Mouse (Mus musculus) erythroblast, embryonic 14.5 days (primary cell): ENCODE data around the gene Zdhhc7. TPM values are rescaled to one million over a fixed set of nuclear protein-coding genes. Genes with fewer than 3 reads are reported as not detected.

Experiments
- H3K27me3 ChIP-seq: 2 replicates; pipeline ENCODE4 v1.6.1; 2012; ENCODE audit warnings: inconsistent platforms; ENCODE audit not compliant: control insufficient read depth
- H3K36me3 ChIP-seq: 2 replicates; pipeline ENCODE4 v1.6.1; 2012; ENCODE audit warnings: mild to moderate bottlenecking, inconsistent platforms; ENCODE audit not compliant: control insufficient read depth
- H3K4me1 ChIP-seq: 2 replicates; pipeline ENCODE4 v1.6.1; 2012; ENCODE audit warnings: inconsistent platforms; ENCODE audit not compliant: control insufficient read depth
- H3K4me3 ChIP-seq: replicated peaks from 2 replicates; pipeline ENCODE3; 2012; ENCODE audit warnings: moderate library complexity, mild to moderate bottlenecking, inconsistent platforms
- H3K9me3 ChIP-seq: 2 replicates; pipeline ENCODE4 v1.6.1; 2012; ENCODE audit warnings: low read length, inconsistent platforms, mixed read lengths; ENCODE audit not compliant: control insufficient read depth
- GATA1 ChIP-seq: IDR thresholded peaks from 2 replicates; pipeline ENCODE4 v1.6.1; 2012; ENCODE audit warnings: low read length, inconsistent platforms, mixed read lengths
- TAL1 ChIP-seq: IDR thresholded peaks from 3 replicates; pipeline ENCODE4 v1.6.1; 2012; ENCODE audit warnings: low read length, inconsistent platforms, mixed read lengths
- polyA plus RNA-seq: library from polyadenylated mRNA; stranded (reverse); fragments of >175 nt; gene quantifications from 2 replicates; pipeline ENCODE4 v1.2.3, GENCODE M21; 2012

Zdhhc7 gene
- polyA plus RNA-seq, 1 experiment = 1.8 TPM

DNA sequence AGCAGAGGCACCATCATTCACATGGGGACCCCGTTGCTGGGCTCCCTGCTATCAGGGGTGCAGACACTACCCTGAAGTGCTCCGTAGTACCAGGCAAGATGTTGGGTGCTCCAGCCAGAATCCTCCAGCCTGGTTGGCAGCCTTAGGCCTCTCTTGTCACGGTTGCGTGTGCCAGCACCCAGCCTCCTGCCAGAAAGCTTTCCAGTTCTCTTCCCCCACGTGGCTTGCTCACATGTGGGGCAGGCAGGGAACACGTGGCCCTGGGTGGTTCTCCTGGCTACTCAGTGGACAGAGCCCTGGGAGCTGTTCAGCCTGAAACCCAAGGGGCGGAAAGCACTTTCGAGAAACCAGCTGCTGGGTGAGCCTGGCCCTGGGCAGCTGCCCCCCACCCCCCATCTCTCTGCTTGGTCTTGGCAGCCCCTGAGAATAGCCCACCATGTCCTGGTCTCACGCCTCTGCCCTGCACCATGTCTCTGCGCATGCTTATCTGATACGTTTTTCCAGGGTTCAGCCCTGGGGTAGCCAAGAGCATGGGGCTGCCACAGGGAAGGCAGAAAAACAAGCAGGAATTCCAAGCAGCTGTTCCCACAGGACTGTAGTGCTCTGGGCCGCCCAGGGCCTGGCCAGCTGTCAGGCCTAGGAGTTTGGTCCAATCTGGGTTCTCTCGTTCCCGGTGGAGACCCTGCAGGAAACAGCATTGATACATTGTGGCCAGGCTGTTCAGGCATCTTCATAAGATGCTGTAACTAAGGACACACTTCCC is 54.8 kb downstream of the Zdhhc7 start:
- H3K9me3 ChIP-seq = no peaks in the 10 kb centered on the region
- peaks cover 20% of the 10 kb centered on the region for H3K27me3 ChIP-seq
- H3K36me3 ChIP-seq = no peaks in the 10 kb centered on the region
- no peak overlapping the region for H3K4me3 ChIP-seq
- H3K4me1 ChIP-seq = peaks cover 3% of the 10 kb centered on the region; the same call in 1 of the 2 replicates
- no peak for TF ChIP-seq GATA1
- no peak for TF ChIP-seq TAL1

DNA sequence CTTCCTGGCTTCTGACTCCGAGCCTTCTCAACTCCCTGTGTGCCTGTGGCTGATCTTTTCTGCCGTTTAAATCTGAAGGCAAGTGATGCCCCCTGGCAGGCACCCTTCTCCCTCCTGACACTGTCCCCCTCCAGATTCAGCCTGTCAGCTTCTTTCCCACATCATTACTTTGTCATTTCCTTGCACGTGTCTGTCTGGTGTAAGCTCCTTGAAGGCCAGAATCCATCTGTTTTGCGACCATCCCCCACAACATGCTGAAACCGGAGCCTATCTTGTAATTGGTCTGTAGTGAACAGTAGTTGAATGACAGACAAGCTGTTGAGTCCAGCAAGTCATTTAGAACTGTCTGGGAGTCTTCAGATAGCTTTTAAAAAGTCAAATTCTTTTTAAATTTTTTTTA is 55.8 kb downstream of the Zdhhc7 start:
- H3K36me3 ChIP-seq = no peaks in the 10 kb centered on the region
- no peaks in the 10 kb centered on the region for H3K9me3 ChIP-seq
- TF ChIP-seq GATA1 (no peak), TAL1 (no peak)
- H3K4me3 ChIP-seq = no peak overlapping the region
- H3K27me3 ChIP-seq = peaks cover 16% of the 10 kb centered on the region
- H3K4me1 ChIP-seq = peaks cover 3% of the 10 kb centered on the region; the same call in 1 of the 2 replicates

DNA sequence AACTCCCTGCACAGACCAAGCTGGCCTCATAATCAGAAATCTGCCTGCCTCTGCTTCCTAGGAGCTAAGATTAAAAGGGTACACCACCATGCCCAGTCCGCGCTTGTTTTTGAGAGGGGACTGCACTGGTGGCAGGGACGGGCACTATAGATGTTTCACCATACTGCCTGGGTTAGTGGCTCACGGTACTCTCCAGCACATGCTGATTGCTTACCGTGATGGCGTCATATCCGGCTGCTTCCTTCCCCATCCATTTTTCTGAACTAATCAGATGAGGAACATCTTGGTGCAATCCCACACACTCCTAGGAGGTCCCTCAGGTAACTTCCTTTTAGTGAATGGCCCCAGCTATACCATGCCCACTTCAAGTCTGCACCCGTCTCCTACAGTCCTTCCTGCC is 56.4 kb downstream of the Zdhhc7 start:
- Histone ChIP-seq H3K4me1 (peaks cover 3% of the 10 kb centered on the region; the same call in 1 of the 2 replicates), H3K4me3 (no peak overlapping the region), H3K27me3 (peaks cover 10% of the 10 kb centered on the region), H3K36me3 (no peaks in the 10 kb centered on the region), H3K9me3 (no peaks in the 10 kb centered on the region)
- TF ChIP-seq TAL1 (no peak), GATA1 (no peak)

DNA sequence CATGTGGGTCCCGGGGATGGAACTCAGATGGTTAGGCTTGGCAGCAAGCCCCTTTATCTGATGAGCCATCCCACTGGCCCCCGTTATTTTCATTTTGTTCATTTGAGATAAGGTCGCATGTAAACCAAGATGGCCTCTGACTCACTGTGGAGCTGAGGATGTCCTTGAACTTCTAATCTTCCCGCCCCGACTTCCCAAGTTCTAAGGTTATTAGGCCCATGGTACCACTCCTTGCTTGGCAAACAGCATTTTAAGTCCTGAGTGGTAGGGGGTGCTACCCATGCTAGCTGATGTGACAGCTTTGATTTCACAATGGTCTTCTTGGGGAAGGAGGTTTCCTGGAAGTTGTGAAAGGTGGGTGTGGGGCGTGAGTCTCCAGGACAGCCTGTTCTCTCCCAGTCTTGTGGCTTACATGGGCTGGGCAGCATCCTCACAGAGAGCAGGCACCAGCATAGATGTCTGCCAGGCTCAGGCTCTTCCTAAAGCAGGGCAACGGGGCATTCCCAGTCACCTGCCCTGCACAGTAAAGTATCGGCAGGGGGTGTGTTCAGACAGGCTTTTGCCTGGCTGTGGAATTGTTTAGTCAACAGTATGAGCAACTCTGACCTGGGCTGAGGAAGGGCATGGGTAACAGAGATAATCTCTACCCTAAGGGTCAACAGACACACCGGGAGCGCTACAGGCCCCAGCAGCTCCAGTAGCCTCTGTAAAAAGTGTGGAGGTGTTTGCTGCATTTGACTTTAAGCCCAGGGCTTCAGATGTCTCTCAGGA is 58.6 kb downstream of the Zdhhc7 start:
- peaks cover 3% of the 10 kb centered on the region; the same call in 1 of the 2 replicates for H3K4me1 ChIP-seq
- H3K4me3 ChIP-seq = no peak overlapping the region
- no peaks in the 10 kb centered on the region for H3K36me3 ChIP-seq
- TF ChIP-seq TAL1 (no peak), GATA1 (no peak)
- no peaks in the 10 kb centered on the region for H3K9me3 ChIP-seq
- H3K27me3 ChIP-seq = no peaks in the 10 kb centered on the region

DNA sequence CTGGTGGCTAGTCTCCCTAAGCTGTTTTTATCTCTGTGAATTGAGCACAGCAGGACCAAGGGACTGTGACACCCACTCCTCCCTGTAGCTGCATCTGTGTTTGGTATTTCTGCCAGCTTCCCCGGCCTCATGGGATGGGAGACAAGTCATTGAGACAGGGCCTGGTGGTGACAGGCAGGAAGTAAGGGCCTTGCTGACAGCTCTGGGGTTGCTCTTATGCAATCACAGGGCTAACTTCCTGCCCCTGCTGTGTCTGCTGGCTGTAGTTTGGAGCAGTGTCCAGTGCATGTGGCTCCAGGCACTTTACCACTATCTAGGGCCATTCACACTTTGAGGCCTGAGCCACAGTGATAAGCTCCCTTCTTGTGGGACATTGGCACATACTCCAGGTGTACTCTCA is 60.4 kb downstream of the Zdhhc7 start:
- H3K9me3 ChIP-seq = no peaks in the 10 kb centered on the region
- no peaks in the 10 kb centered on the region for H3K27me3 ChIP-seq
- no peaks in the 10 kb centered on the region for H3K36me3 ChIP-seq
- peaks cover 3% of the 10 kb centered on the region; the same call in 1 of the 2 replicates for H3K4me1 ChIP-seq
- TF ChIP-seq GATA1 = no peak
- no peak for TF ChIP-seq TAL1
- no peak overlapping the region for H3K4me3 ChIP-seq

DNA sequence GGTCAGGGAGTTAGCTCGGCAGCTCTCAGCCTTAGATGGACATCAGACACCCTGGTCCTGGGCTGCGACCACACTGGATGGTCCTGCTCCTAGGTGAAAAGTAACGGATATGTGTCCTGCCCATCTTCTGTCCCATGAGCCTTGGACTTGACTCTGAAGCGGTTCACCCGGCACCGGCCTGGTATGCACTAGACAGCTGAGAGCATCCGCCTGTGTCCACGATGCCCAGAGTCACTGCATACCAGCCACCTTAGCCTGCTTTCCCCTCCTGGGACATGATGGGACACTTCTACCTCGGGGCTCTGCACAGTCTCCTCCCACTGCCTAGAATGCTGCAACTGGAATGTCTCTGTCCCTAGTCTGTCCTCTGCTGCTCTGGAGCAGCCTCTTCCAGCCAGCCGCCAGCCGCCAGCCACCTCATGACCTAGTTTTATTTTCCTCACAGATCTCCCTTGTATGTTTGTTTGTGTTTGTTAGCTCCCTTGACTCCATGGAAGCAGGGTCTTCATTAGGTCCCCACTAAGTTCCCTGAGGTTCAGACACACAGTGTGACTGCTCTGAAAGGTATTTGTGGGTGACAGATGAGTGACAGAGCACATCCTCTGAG is 61.9 kb downstream of the Zdhhc7 start:
- Histone ChIP-seq H3K4me3 (no peak overlapping the region), H3K36me3 (no peaks in the 10 kb centered on the region), H3K9me3 (no peaks in the 10 kb centered on the region), H3K27me3 (no peaks in the 10 kb centered on the region), H3K4me1 (peaks cover 3% of the 10 kb centered on the region; the same call in 1 of the 2 replicates)
- TF ChIP-seq GATA1 (no peak), TAL1 (no peak)

DNA sequence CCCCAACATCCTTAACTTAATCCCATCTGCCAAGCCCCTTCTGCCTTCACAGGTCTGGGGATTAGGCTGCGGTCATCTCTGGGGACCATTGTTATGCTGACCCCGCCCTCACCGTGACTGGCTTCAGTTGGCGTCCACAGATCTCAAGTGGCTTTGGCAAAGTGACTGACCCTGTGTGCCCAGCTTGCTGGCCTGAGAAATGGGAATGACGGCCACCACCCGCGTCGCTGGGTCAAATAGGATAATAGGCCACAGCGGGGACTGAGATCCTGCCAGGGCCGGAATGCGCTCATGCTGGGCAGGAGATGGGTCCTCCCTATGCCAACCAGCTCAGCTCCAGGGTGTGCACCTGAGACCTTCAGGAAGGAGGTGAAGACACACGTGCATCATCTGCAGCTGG is 62.5 kb downstream of the Zdhhc7 start:
- Histone ChIP-seq H3K9me3 (no peaks in the 10 kb centered on the region), H3K36me3 (no peaks in the 10 kb centered on the region), H3K4me1 (peaks cover 3% of the 10 kb centered on the region; the same call in 1 of the 2 replicates), H3K27me3 (no peaks in the 10 kb centered on the region), H3K4me3 (no peak overlapping the region)
- no peak for TF ChIP-seq GATA1

DNA sequence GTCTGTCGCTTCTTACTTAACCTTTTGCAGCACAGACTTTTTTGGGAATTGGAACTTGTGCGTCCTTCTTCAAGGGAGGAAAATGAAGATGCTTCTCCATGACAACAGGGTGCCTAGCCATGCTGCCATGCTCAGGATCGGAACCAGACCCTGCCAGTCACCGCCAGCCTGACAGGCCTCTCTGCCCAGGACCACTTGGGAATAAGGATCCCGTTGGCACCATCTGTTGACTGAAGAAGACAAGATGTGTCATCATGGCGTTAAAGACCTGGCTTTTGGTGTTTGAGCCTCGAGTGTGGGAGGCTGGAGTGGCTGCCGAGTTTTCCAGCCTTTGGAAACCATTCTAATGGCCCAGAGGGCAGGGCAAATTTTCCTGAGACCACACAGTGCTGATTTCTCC is 63.7 kb downstream of the Zdhhc7 start:
- Histone ChIP-seq H3K4me3 (no peak overlapping the region), H3K36me3 (no peaks in the 10 kb centered on the region), H3K4me1 (peaks cover under 1% of the 10 kb centered on the region; the same call in 1 of the 2 replicates), H3K27me3 (no peaks in the 10 kb centered on the region), H3K9me3 (no peaks in the 10 kb centered on the region)
- TF ChIP-seq GATA1 (no peak), TAL1 (no peak)

DNA sequence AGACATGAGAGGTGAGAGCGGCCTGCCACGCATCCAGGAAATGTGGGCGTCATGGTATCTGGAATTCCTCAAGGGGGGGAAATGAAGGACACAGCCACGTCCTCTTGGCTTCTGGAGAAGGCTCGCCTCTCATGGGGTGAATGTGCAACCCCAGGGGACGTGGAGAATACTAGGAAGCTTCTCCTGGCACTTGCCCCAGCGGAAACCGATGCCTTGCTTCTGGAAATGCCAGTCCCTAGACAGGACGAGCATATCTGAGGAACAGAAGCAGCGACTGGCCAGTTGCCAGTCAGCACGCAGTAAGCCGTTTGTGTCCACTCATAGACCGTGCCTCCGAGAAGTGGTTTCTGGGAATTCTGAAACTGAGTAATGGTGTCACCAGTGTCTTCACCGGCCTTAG is 64.1 kb downstream of the Zdhhc7 start:
- Histone ChIP-seq H3K27me3 (no peaks in the 10 kb centered on the region), H3K4me3 (no peak overlapping the region), H3K36me3 (no peaks in the 10 kb centered on the region), H3K9me3 (no peaks in the 10 kb centered on the region), H3K4me1 (no peaks in the 10 kb centered on the region)
- no peak for TF ChIP-seq TAL1
- no peak for TF ChIP-seq GATA1
